Mouse (Mus musculus): ENCODE results near the gene Entpd7.

- TF ChIP-seq POLR2A (IDR thresholded peaks at IDR 0.05; ENCODE audit: extremely low read depth, insufficient read depth, low read length) = no peak
- no peak for TF ChIP-seq CTCF (IDR thresholded peaks at IDR 0.05; ENCODE audit: low read depth, low read length)
These were observed 82.8 kb downstream of the Entpd7 start for GRCm38 (mm10) chr19:43772311-43772710.
